Mouse (Mus musculus) cerebellum, adult 18-20 months (tissue): Measurements from ENCODE around the gene Il5ra.

Experiments used
- DNase-seq, 2 experiments: peaks; one replicate each; pipeline ENCODE4 v3.0.0; 2021

The Il5ra gene

GRCm38 (mm10) chr6:106748887-106749388 is at the start of gene Il5ra:
Gene Il5ra (minus strand): TSS chr6:106749037.
- no peak for DNase-seq

GRCm38 (mm10) chr6:106794094-106794814 is 45.4 kb upstream of the Il5ra start:
- DNase-seq, result no peak

- DNase-seq, result no peak
These were observed 44.8 kb upstream of the Il5ra start for GRCm38 (mm10) chr6:106793621-106794020.

- DNase-seq, result no peak
These were observed 44.3 kb upstream of the Il5ra start for GRCm38 (mm10) chr6:106793088-106793487.

GRCm38 (mm10) chr6:106792486-106792885 is 43.6 kb upstream of the Il5ra start:
- no peak for DNase-seq

GRCm38 (mm10) chr6:106791429-106791828 is 42.6 kb upstream of the Il5ra start:
- no peak for DNase-seq

GRCm38 (mm10) chr6:106787138-106787537 is 38.3 kb upstream of the Il5ra start:
- DNase-seq, result no peak

GRCm38 (mm10) chr6:106770046-106770445 is 21.2 kb upstream of the Il5ra start:
- no peak for DNase-seq

GRCm38 (mm10) chr6:106769290-106769866 is 20.5 kb upstream of the Il5ra start:
- no peak for DNase-seq

- peak; percentile 96 to 99 for DNase-seq
These were observed 19.9 kb upstream of the Il5ra start, which contains the start of gene Trnt1 for GRCm38 (mm10) chr6:106768640-106769289. Gene Trnt1 (plus strand): TSS chr6:106769120.

- no peak for DNase-seq
These were observed 17.9 kb upstream of the Il5ra start for GRCm38 (mm10) chr6:106766774-106767173.

- DNase-seq, result no peak
These were observed 17.1 kb upstream of the Il5ra start for GRCm38 (mm10) chr6:106765892-106766291.

GRCm38 (mm10) chr6:106761486-106761885 is 12.6 kb upstream of the Il5ra start:
- no peak for DNase-seq

- no peak for DNase-seq
These were observed 11.8 kb upstream of the Il5ra start for GRCm38 (mm10) chr6:106760473-106761218.

GRCm38 (mm10) chr6:106758299-106758698 is 9.5 kb upstream of the Il5ra start:
- DNase-seq, result no peak

- DNase-seq, result no peak
These were observed 1.5 kb upstream of the Il5ra start for GRCm38 (mm10) chr6:106750291-106750690.

- DNase-seq, result no peak
These were observed 1.0 kb downstream of the Il5ra start for GRCm38 (mm10) chr6:106747804-106748203.

- DNase-seq, result no peak
These were observed 1.6 kb downstream of the Il5ra start for GRCm38 (mm10) chr6:106747251-106747650.

GRCm38 (mm10) chr6:106745673-106746394 is 3.0 kb downstream of the Il5ra start:
- no peak for DNase-seq

GRCm38 (mm10) chr6:106743556-106744233 is 5.1 kb downstream of the Il5ra start:
- DNase-seq, result no peak

GRCm38 (mm10) chr6:106740244-106740825 is 8.5 kb downstream of the Il5ra start:
- no peak for DNase-seq
